Mouse (Mus musculus) embryonic fibroblast, embryonic 13.5 days (primary cell): ENCODE measurements around the gene Cntnap2.

Experiments
- CTCF ChIP-seq: IDR thresholded peaks from 2 replicates; pipeline ENCODE4 v1.5.1; 2011; ENCODE audit warnings: mild to moderate bottlenecking, control low read depth, low read length, moderate library complexity, borderline replicate concordance; ENCODE audit not compliant: insufficient read depth
- POLR2A ChIP-seq: IDR thresholded peaks from 2 replicates; pipeline ENCODE4 v1.6.1; 2011; ENCODE audit warnings: low read depth, mild to moderate bottlenecking, control low read depth, low read length, moderate library complexity

GRCm38 (mm10) chr6:45327952-45328485 is 268.9 kb downstream of the Cntnap2 start:
- no peak for TF ChIP-seq POLR2A
- TF ChIP-seq CTCF, result no peak
